Mouse (Mus musculus) CH12.LX (cell line): ENCODE measurements around the gene Klf7.

Experiments used
- EP300 ChIP-seq: IDR thresholded peaks from 2 replicates; pipeline ENCODE4 v1.6.1; 2011; ENCODE audit warnings: low read length, improper control_type of control experiment
- MAX ChIP-seq: IDR thresholded peaks from 2 replicates; pipeline ENCODE4 v1.6.1; 2011; ENCODE audit warnings: low read length, improper control_type of control experiment
- MYC ChIP-seq: IDR thresholded peaks from 2 replicates; pipeline ENCODE4 v1.6.1; 2011; ENCODE audit warnings: low read depth, mild to moderate bottlenecking, improper control_type of control experiment, low read length
- RCOR1 ChIP-seq: conservative IDR thresholded peaks from 2 replicates; pipeline ENCODE4 v1.6.1; 2012; ENCODE audit warnings: low read depth, mild to moderate bottlenecking, inconsistent platforms, low read length, improper control_type of control experiment
- SMC3 ChIP-seq: IDR thresholded peaks from 2 replicates; pipeline ENCODE4 v1.6.1; 2011; ENCODE audit warnings: low read depth, low read length, improper control_type of control experiment
- ZKSCAN1 ChIP-seq: IDR thresholded peaks from 2 replicates; pipeline ENCODE4 v1.6.1; 2012; ENCODE audit warnings: low read depth, inconsistent platforms, low read length, improper control_type of control experiment, borderline replicate concordance

GRCm38 (mm10) chr1:64088604-64089320 lies 33.3 kb downstream of the Klf7 start:
- TF ChIP-seq SMC3 (no peak), ZKSCAN1 (no peak), RCOR1 (no peak), EP300 (no peak), MAX (no peak), MYC (no peak)
